Mouse (Mus musculus) mesoderm, embryonic 11.5 days (tissue): ENCODE measurements at regions not wholly inside any gene's neighbourhood (a gene's known extent, or its start where the extent isn't known, plus 50 kb on each side); places are given as distances from the start of the nearest gene placed in this dataset.
A peak's percentile ranks its signal among the peaks of the same experiment; 100 is the strongest.

Source experiments
- DNase-seq: peaks from one replicate; pipeline ENCODE4 v3.0.0-alpha.2; 2012; ENCODE audit warnings: low read depth, low spot score

DNA sequence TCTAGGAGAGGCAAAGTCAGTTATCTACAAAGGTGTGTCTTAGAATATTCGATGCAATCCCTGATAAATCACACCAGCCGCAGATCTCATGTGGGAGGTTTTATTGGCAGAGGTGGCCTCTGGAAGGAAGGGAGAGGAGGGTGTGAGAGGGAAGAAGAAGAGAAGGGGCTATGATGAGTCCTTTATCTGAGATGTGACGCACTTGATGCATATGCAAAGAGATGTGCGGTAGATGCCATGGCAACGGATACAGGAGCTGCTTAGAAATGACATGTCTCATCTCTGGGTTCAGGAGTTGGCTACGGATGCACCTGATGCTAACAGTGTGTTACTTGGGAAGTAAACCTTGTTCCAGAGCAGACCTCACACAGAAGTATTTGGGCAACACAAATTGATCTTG is 718.6 kb upstream of the Gm21961 start:
- no peak for DNase-seq

DNA sequence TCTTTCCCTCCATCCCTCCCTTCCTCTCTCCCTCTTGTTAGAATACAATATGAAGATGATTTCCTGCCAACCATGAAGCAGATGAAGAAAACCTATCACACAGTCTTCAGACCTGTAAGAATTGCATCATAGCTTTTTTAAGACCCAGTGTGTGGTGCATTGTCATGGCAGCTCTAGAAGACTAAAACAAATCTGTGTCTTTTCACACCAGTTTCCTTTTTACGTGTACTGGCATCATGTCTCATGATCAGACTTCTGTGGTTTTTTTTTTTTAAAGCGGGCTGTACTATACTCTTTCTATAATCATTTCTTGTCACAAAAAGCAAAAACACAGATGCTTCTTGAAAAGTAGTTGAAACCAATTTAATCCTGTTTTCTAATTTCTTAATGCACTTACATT is 716.6 kb upstream of the Gm21961 start:
- no peak for DNase-seq

DNA sequence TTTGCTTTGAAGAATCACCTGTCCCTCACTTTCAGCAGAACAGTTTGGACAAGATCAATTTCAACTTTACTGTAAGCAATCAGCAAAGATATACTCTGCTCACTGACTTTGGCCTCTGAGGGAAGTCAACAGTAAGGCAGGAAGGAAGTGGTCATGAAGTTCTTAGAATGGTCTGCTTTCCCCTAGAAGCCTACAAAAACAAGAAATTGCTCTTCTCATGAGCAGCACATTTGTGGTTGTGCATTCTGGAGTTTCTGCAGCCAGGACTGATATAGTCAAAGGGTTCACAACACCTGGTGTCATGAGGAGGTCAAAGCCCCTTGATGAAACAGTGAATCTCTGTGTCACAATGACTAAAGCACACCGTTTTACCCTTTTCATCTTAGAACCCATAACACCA is 712.4 kb upstream of the Gm21961 start:
- DNase-seq = no peak

GRCm38 (mm10) chr15:65726271-65726670 is 711.6 kb upstream of the Gm21961 start:
- no peak for DNase-seq

DNA sequence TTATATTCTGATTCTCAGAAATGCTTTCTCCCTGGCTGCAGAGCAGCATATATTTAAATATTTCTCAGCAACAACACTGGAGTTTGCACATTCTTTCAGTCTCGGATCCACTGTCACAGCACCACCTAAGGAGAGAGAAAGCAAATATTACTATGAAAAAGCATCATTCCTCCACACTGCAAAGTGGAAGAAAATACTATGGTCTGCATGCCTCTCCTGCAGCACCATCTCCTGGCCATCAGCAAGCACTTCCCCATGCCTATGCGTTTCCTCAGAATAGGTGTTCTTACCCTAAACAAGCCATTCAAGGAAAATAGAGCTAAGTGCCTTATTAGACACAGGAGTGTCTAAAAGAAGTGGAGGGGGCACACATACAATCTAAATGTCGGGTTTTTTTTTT is 688.9 kb upstream of the Gm21961 start:
- peak; percentile 19 for DNase-seq

GRCm38 (mm10) chr15:65701510-65701909 is 686.8 kb upstream of the Gm21961 start:
- peak; percentile 6 for DNase-seq

DNA sequence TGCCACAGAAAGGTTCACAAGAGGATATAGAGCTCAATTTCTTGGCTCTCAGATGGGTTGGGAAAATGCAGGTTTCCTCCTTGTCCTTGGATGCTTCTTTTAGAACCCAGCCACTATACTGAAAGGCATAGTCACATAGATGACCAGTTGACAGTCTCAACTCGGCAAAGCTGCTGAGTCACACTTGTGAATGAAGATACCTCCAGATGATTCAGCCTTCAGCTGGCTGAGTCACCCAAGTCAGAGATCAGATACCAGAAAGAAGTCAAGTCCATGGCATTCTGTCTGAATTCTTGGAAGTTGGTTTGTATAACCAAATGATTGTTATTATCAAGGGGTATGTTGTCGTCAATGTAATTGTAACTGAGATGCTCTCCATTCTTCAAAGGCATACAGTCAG is 683.9 kb upstream of the Gm21961 start:
- DNase-seq = no peak
